Mouse (Mus musculus) frontal cortex, postnatal 36 days (tissue): ENCODE results near the gene Acoxl.

Source experiments
- DNase-seq, 2 experiments: peaks; one replicate each; pipeline ENCODE4 v3.0.0; 2022; ENCODE audit warnings: low spot score in 2 of 2

Gene Acoxl

DNA sequence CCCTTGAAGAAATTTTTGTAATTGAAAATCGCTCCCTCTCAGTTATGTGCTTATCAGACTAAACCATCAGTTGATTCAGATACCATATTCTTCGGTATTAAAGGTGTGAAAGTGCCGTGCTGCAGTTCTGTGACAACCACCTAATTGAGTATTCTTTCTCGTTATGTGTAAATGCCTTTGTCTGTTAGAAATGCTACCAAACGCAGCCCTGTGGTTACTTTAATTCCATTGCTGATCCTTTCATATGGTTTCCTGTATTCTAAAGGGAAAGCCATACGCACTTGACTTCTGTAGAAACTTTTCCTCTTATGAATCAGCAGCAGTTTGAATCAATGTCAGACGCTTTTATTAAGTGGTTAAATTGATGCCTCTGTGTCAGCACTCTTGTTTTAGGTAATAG lies 278.9 kb downstream of the Acoxl start:
- DNase-seq: no peak

DNA sequence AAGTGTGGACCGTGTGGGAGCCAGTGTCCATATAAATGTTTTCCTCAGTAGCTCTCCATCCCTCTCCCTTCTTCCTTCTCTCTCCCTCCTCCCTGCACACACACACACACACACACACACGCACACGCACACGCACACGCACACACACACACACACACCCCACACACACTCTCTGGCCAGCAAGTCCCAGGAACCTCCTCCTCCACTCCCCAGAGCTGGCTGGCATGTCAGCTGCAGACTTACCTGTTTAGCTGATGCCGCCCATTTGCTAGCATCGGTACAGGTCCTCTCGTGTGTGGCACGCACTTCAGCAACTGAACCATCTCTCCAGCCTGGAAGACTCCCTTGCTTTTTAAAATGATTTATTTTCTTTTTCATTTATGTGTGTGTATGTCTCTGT lies 280.3 kb downstream of the Acoxl start:
- DNase-seq: no peak

DNA sequence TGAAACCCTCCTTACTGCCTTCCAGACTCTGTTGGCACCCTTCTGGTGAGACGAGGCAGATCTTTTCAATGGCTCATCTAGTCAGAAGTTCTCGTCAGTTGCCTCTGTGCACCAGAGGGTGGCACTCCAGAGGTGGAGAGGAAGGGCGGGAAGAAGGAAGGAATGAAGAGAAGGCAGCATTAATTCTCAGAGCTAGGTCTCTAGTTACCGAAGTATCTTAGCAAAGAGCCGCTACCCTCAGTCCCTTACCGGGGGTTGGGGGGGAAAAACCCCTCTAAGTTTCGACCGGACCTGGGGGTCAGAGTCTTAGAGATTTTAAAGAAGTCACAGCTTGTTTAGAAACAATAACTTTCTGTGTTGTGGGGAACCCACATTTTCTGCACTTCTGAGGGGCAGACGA lies 283.8 kb downstream of the Acoxl start:
- peak; percentile 51 to 61 for DNase-seq

DNA sequence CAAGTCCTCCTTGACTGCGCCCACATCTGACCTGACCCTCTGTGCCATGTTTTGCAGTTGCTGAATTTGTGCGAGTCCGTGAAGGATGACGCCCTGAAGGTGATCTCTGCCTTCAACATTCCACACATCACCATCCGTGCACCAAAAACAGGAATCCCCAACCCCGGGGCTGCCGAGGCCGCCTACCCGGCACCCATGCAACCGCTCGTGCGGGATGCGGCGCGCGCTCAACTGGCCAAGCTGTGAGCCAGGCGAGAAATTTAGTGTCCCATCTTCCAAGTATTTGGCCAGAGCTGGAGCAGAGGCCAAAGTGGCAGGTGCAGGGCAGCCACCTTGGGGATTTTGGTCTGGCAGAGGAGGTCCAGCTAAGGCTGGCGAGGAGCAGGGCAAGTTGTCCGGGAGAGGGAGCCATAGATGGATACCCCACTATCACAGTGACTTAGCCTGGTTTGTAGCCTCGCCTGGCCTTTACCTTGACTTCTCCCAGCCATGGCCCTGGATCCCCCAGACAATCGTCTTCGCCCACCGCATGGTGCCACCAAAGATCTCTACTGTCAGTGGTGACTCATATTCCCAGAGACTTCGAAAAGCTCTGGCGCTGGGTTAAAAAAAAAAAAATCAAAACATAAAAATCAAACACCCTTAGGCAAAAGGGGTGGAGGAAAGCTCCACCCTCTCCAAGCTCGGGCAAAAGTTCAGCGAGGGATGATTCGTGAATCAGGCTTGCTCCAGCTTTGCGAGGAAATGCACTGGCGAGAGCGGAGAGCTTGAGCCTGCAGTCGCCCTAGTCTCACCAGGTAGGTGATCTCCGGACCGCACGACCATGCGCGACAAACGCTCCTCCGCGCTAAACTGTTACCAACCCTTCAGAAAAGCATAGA lies 284.5 kb downstream of the Acoxl start:
- peak in 1 of 2 experiments; percentile 11 for DNase-seq

DNA sequence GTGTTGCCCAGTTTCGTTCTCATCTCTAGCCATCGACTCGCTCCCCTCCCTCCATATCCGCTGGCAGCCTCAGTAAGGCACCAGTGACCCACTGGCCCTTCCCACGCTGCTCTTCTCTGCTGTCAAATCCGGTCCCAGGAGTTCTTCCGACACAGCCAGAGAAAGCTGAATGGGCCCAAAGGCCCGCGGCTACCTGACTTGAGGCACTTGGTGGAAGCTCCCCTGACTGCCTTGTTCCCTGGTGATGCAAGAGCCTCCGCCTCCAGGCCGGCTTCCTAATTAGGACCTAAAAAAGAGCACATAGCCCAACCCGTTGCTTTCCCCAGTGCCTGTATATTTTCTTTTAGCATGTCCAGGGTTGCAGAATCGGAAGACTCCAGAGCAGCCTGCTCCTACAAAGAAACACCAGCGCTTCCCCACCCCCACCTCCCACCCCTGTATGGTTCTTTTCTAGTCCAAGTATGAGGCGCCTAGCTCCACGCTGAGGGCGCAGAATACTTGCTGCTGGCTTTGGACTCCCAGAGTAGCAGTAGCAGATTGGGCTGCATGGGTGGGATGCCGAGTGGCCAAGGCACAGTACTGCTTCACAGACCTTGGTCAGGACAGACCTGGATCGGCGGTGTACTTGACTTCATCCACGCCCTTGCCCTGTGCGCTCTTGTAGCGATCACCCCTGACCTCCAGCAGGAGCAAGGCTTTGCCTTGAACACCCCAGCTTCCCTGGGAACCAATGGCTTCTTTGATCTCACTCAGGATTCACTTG lies 285.4 kb downstream of the Acoxl start:
- peak in 1 of 2 experiments; percentile 8 for DNase-seq

DNA sequence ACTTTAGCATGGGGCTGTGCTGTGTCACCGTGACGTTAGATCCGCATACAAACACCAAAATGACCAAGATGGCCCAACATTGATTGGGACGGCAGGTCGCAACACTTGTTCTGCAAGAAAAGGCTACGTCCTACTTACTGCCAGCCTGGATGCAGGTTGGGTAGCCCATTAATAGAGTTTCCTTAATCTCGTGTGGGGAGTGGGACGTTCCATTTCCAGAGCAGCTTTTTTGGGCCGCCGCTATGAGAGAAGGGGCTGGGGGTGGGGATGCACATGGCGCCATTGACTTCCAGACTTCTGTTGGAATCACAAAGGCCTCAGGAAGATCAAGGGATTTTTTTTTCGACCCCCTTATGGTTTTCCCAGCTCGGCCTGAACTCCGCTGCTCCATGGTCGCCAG lies 286.0 kb downstream of the Acoxl start:
- DNase-seq: no peak

DNA sequence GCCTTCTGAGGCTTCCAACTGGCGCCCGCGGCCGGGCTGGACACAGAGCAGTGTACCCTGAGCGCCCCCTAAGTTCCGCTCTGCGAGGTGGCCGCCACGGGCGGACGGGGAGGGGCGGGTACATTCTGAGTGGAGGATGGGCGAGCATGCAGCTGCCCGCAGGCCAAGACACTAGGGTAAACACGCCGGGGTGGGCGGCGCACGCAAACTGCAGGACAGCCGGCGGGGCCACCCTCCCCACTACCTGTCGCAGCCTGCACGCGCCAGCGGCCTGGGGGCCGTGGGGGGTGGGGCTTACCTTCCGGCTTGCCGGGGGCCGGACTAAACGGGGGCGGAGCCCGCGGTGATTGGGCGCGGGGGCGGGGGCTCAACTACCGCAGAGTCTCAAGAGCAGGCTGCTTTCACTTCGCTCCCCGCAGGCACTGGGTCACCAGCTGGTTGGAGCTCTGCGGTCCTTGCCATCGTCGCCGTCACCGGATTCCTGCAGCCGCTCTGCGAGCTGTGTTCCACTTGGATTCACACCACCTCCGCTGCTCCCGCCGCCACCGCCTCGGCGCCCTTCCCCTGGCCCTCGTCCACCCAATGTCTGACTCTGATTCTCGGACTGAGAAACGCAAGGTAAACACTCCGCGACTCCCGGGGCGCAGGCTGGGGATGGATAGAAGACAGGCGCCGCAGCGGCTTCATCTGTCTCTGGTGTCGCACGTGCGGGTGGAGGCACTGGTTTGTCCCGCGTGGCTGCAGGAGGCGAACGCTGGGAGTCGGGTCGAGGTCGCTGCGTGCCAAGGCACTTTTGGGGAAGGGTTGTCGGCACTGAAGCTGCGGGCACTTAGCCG lies 287.2 kb downstream of the Acoxl start, which contains the start of gene Bcl2l11:
TSS of gene Bcl2l11 (plus strand) at position 404 of the 836 bp plus-strand sequence.
- peak; percentile 84 to 86 for DNase-seq

DNA sequence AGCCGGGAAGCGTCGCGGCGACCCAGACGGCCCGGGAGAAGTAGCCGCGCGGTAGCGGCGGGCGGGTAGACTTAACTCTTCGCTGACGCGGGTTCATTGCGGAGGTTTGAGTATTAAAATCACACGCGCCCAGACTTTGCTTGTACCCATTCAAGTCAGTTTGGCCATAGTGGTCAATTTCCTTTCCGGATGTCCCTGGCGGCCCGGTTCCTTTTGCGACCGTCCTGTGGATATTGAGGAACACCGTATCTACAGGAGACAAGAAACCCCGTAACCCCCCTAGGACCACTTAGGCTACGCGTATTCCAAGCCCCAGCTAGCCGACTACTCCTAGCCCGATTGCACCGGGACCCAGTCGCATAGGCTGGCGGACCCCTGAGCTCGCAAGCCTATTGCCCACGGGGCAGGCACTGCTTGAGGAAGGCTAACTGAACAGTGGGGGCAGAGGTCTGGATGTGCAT lies 287.9 kb downstream of the Acoxl start:
- DNase-seq: peak in 1 of 2 experiments; percentile 18

DNA sequence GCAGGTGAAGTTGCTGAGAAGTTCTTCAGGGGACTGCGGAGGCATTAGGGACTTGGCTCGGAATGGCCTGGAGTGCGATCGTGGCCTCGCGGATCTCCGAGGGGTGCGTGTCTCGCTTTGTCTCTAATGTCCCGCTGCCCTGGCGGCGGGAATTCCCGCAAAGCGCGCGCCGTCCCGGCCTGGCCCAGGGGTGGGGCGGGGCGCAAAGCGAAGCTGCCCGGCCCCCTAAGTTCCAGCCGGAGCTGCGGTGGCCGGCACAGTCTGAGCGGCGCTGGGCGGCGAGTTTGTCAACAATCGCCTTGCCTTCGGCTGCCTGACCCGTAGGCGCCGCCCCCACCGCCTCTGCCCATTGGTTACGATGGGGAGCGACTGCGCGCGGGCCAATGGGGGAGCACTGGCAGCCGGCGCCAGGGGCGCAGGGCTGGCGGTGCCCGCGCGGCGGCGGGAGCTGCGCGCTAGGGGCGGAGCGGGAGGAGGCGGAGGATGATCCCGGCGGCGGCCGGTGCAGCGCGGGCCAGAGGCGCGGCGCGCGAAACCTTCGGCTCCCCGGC lies 288.5 kb downstream of the Acoxl start:
- DNase-seq: peak; percentile 79 to 86

DNA sequence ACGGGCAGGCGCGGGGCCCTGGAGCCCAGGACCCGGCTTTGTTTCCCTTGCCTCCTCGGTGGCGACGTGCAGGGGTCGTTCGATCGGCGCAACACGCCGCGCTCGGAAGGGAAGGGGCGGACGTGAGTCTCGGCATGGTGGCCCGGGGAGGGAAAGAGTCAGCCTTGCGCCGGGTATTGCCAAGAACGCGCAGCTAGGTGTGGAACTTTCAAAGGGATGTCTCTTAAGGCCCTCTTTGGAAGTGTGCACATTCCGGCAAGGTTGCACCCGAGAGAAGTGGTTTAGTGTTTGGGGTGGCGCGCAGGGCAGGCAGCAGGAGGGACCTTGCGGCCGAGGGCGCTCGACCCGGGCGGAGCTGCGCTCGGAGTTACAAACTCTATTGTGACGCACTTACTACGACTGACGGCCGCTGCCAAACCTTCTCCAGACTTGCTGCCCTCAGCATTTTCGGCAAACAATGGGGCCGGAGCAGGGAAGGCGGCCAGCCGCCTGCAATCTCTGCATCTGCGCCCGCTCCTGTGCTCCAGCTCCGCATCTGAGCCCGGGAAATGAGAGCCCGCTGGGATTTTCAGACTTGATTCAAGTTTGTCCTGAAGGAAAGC lies 289.1 kb downstream of the Acoxl start:
- peak; percentile 45 to 54 for DNase-seq

DNA sequence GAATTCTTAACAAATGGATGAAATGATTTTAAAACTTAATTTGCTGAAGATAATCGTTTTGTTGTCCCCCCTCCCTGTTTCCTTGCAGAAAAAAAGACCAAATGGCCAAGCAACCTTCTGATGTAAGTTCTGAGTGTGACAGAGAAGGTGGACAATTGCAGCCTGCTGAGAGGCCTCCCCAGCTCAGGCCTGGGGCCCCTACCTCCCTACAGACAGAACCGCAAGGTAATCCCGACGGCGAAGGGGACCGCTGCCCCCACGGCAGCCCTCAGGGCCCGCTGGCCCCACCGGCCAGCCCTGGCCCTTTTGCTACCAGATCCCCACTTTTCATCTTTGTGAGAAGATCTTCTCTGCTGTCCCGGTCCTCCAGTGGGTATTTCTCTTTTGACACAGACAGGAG lies 289.9 kb downstream of the Acoxl start:
- DNase-seq: no peak

DNA sequence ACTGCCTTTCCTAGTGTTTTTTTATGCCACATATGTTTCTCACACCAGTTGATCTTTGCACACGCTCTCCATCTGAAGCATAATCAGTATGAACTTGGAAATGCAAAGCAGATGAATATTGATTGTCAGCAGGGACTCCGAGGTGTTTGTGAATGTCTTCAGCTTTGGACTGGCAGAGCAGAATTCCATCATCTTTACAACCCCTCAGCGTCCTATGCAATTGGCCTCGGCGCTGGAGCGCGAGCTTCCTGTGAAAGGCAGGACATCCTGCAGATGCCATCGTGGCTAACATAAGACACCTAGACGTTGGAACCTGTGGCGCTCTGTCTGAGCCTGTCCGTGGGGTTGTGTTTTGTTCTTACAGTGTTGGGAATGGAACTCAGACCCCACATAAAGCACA lies 292.8 kb downstream of the Acoxl start:
- DNase-seq: no peak

DNA sequence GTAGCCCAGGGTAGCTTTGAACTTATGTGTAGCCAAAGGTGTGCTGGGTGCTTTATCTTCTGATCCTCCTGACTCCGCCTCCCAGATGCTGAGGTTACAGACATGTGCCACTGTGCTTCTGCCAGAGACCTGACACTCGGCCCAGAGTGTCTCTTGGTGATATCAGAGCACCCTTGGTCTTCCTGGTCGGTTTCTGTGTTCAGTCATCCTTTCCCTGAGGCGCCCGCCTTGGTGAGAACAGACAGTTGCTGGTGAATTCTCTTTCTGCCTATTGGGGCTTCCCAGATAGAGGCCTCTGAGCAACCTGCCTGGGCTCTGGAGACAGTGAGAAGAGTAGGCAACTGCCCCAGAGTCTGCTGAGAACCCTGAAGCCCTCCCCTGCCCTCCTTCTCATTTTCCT lies 294.0 kb downstream of the Acoxl start:
- DNase-seq: no peak

DNA sequence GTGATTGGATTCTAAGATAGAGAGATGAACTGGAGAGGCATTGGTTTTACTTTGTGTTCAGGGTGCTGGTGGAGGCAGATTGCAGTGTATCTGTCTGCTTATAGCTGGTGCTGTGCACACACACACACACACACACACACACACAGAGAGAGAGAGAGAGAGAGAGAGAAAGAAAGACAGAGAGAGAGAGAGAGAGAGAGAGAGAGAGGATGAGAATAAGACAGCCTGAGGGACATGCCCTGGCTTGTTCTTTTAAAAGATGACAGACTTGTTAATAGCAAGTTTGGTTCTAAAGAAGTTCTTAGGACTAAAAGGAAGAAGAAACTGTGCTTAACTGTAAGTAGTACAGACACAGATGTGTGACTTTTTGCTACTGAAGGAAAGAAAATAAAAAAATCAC lies 295.2 kb downstream of the Acoxl start:
- no peak for DNase-seq

DNA sequence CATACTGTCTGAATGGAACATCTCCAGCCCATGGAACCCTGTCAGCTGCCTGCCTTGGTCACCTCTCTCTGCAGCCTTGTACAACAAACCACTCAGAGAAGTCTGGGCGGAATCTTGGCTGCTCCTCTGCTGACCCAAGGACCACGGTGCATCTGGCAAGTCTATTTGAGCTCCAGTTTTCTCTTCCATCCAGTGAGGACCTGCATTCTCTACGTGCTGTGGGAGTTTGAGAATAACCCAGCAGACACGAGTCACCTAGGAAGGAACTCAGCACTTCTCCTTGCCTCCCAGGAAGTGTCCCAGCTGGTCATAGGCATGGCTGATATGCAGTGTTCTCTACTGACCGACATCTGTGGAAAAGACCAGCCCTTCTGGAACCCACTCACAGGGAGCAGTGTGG lies 295.8 kb downstream of the Acoxl start:
- no peak for DNase-seq

DNA sequence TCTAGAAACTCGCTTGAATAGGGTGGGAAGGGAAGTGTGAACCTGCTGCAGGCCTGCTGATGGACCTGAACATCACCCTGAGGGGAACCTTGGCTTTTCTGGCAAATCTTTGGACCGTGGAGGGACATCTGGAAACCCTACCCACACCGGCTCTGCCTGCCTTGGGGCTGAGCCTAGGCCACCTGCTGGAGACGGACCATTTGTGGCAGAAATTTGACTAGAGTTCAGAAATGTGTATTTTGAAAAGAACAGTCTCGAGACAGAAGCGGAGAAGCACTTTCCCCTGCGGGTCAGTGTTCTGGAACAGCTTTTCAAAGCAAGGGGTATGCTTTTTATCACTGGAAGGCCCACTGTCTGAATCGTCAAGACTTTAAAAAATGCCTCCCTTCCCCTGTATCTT lies 296.3 kb downstream of the Acoxl start:
- DNase-seq: no peak

DNA sequence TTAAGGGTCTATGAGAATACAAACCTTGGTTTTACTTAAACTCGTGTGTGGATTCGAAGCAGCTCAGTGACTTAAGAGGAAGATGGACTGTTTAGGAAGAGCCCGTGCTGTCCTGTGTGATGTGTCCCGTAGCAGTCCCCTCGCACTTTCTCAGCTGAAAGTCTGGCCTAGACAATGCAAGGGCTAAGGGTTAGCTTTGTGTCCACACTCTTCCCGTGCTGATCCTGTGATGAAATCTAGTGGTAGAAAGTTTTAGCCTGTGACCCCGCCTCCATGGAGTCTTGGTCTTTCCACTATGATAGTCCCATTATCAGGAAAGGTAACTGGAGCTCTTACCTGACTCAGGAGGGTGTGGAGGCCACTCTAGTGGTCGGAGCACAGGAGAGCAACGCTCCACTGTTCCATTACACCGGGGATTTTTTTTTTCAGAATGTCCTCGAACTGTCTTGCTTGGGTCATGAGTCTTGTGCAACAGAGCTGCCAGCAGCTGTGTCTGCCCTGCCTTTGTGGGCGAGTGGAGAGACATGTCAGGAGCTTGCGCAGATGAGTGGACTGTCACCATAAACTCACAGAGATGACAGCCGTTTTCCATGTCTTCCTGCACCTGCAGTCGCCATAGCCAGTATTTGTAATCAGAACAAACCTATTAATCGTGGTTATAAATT lies 298.2 kb downstream of the Acoxl start:
- DNase-seq: no peak

DNA sequence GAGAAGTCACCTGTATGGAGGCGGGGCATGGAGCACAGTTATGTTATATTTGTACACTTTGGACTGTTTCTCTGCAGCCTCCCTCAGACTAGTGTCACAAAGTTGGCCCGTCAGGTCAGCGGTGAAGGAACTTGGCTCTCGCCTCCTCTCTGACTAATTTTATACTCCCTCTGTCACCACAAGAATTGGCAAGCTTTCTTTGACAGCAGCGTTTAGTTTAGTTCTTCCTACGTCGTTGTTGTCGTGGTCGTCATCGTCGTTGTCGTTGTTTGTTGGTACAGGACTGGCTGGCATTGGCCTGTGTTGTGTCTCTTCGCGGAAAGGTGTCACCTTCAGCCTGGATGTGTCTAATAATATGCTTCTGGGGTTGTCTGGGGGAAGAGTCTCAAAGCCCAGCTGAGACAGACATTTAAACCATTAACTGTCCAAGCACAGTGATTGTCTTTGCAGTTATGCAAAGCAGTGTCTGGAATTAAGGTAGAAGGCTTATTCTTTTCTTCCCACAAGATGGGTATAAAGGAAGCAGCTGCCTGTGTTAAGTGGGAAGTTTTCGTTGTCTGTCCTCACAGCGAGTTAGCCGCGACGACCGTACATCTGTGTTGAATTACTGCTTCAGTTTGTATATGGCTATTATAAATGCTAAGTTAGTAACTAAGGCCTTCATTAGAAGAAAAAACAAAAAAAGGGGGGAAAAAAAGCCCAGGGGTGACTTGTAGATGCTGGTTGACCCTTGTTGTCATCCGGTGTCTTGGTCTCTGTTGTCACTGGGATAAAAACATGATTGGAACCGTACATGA lies 299.0 kb downstream of the Acoxl start:
- no peak for DNase-seq

DNA sequence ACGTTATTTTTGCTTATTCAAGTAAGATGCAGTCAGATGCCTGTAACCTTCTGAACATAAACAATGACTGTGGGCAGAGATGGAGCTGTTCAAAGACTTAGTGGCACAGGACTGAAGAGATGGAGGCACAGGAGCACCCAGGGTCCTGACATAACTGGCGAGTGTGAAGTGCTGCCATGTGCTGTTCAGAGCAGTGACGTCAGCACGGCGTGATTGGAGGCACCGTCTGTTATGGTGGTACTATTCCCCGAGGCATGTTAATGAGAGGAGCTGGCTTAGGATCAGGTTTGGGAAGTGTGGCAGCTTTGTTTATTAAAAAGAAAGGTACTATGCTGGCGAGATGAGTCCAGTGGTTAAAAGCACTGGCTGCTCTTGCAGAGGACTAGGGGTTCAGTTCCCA lies 300.2 kb downstream of the Acoxl start:
- DNase-seq: no peak

DNA sequence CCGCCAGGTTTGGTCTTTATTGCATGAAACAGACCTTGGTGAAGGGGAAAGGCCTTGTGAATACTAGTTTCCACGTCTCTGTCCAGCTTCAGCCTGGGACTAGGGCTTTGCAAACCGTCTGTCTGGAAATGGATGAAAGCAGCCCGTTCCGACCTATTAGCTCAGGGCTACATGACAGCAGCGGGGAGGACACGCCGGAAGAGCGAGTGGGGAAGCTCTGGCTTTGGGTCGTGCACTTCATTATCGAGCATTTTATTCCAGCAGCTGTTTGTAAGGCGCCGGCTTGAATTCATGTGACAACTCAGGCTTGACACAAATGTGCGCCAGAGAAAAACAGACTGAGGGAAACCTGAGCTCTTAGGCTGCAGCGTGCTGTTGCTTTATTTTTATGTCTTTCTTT lies 301.1 kb downstream of the Acoxl start:
- no peak for DNase-seq
